Mouse (Mus musculus) thymus, postnatal 4 days (tissue): Measurements from ENCODE around the gene Gm13088.
"Not testable (repeated sequence)": the region's sequence is repeated elsewhere in the genome, so short reads cannot be mapped to it uniquely, and the experiment has no call there.

Experiments
- DNase-seq: peaks from one replicate; pipeline ENCODE4 v3.0.0; 2021

The Gm13088 gene

DNA sequence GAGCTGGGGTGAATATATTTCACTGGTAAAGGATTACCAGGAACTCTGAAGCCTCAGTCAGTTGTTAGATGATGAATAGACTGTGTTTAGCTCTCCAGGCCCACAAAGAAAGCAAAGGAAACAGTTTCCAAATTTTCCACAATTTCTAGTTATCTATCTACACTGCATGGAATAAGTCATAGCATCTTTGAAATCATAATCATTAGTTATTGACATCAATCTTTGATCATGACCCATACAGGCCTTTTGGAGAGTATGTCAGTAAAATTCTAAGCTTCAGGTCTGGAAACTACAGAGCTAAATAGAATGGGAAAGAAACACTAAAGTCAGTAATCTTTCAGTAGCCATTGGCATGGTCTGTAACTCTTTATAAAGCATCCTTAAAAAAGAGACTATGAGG, at the start of gene Gm13088:
Gene Gm13088, minus strand, starts transcription at position 101 of the 400 bp plus-strand sequence.
- DNase-seq = not testable (repeated sequence)

GRCm38 (mm10) chr4:143702611-143703010, 45.6 kb upstream of the Gm13088 start, which contains the start of gene Gm13089:
Gm13089 (minus strand) TSS chr4:143702711.
- no peak for DNase-seq

GRCm38 (mm10) chr4:143618101-143618500, 38.9 kb downstream of the Gm13088 start:
- not testable (repeated sequence) for DNase-seq

DNA sequence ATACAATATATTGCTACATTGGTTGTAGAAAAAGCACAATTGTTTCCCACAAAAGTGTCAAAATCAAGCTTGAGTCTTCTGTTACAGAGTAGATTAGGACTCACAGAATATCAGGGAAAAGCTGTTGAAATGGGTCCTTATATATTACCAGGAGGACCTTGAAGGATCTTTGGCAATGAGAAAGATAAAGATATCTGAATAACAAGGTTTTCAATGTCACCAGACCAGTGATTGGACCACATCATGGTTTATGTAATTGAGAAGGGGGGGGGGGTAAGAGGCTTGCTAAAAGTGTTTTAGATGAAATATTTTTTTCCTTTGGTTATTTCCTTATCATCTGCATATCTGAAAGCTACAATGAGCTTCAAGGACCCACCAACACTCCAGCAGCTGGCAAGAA, 42.3 kb downstream of the Gm13088 start, which contains the start of gene Gm13083:
Gene Gm13083, plus strand, starts transcription at position 301 of the 400 bp plus-strand sequence.
- DNase-seq = not testable (repeated sequence)

GRCm38 (mm10) chr4:143611927-143612326, 45.1 kb downstream of the Gm13088 start:
- not testable (repeated sequence) for DNase-seq
